Mouse (Mus musculus) subcutaneous adipose tissue, adult 2 months (tissue): ENCODE measurements around the gene Aldh1a2. TPM values are rescaled to one million over a fixed set of nuclear protein-coding genes. Genes with fewer than 3 reads are reported as not detected.

ENCODE experiments used
- polyA plus RNA-seq: library from polyadenylated mRNA; depleted of rRNA; stranded (reverse); fragments of >200 nt; gene quantifications from 2 replicates; pipeline ENCODE4 v1.2.3, GENCODE M21; 2012; ENCODE audit warnings: low replicate concordance; rRNA removed

Aldh1a2 gene
- 3.7 and 73.5 TPM in 2 replicates for polyA plus RNA-seq

GRCm38 (mm10) chr9:71215248-71216035 is at the start of gene Aldh1a2:
Gene Aldh1a2, plus strand, starts transcription at chr9:71215789.

GRCm38 (mm10) chr9:71168511-71168910 is 47.1 kb upstream of the Aldh1a2 start, which contains the start of gene Aqp9:
Gene Aqp9, minus strand, starts transcription at chr9:71168682.

Other genes with a start within 250 kb of the Aldh1a2 start
- 0.82 and 2.4 TPM in 2 replicates for gene Aqp9, start 47.1 kb upstream of the Aldh1a2 start, polyA plus RNA-seq